8 mouse cellular contexts compared by ENCODE assay signal in the genomic region with DNA sequence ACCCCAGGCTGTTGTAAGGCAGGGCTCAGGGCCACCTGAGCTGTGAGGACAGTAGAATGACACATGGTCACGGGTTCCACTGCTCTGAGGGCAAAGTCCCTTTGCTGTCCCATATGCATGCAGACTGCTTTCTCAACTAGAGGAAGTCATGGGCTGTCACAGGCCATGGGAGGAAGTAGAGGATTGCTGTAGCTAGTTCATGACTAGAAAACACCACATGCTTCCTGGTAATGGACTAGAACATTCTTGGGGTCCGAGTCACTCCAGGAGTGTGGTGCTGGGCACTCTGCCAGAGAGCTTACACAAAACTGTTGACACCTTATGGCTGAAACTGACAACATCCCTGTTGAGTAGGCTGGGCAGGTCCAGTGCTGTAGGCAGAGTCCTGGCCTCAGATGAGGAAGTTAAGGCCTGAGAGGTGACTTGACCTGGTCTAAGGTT. TPM values are rescaled to one million over a fixed set of nuclear protein-coding genes. Genes with fewer than 3 reads are reported as not detected.
DNase-seq lines count a peak whose midpoint lies in the region; ATAC-seq and TF ChIP-seq lines count a peak whose summit lies in the region.
"Not testable (repeated sequence)": the region's sequence is repeated elsewhere in the genome, so short reads cannot be mapped to it uniquely, and the experiment has no call there.

No protein-coding gene starts in this region.

- H3K9me3 ChIP-seq in heart, embryonic 12.5 days (replicated peaks); intestine, postnatal 0 days (ENCODE audit: control insufficient read depth); liver, embryonic 14.5 days (ENCODE audit: control insufficient read depth, low read length); stomach, embryonic 16.5 days (replicated peaks; ENCODE audit: control insufficient read depth, low read length): not testable (repeated sequence)

- not testable (repeated sequence) for H3K4me1 ChIP-seq in bone marrow, adult 2 months (ENCODE audit: control insufficient read depth, insufficient read depth, low read length); intestine, postnatal 0 days (replicated peaks; ENCODE audit: control insufficient read depth, insufficient read depth, low read length); stomach, embryonic 16.5 days (ENCODE audit: control insufficient read depth, insufficient read depth, low read length)
- peaks cover 10% of the 10 kb centered on the region; the same call in 1 of the 2 replicates for H3K4me1 ChIP-seq in heart, embryonic 12.5 days (replicated peaks)
- H3K4me1 ChIP-seq in liver, embryonic 14.5 days (replicated peaks; ENCODE audit: control insufficient read depth in 2 of 2, insufficient read depth in 2 of 2, low read length in 1 of 2) = peaks cover 0 to 16% of the 10 kb centered on the region in 2 experiments; a peak in 2 of 4 replicates

- not testable (repeated sequence) for TF ChIP-seq EP300 in liver, embryonic 14.5 days (IDR thresholded peaks at IDR 0.05; ENCODE audit: low read depth)

- ATAC-seq in heart, embryonic 12.5 days (ENCODE audit: insufficient number of reproducible peaks, low FRiP score) = peak; percentile 53; the same call in 1 of the 2 replicates
- ATAC-seq in intestine, postnatal 0 days = peak; percentile 91
- peak; percentile 50 for ATAC-seq in liver, embryonic 14.5 days (ENCODE audit: insufficient read depth)
- peak; percentile 94 for ATAC-seq in monocyte, adult 5-6 weeks (replicated peaks; ENCODE audit: insufficient number of reproducible peaks, low FRiP score, low TSS enrichment, poor library complexity, severe bottlenecking)
- ATAC-seq in stomach, embryonic 16.5 days (ENCODE audit: insufficient read depth, low FRiP score) = peak; percentile 65

- DNase-seq in 3T3-L1 (ENCODE audit: low read depth, low spot score) = peak; percentile 61
- not testable (repeated sequence) for DNase-seq in liver, embryonic 14.5 days (ENCODE audit: low read depth in 3 of 3, low spot score in 3 of 3)
- peak; percentile 48 for DNase-seq in lung, postnatal 25 days (ENCODE audit: low spot score)

- H3K36me3 ChIP-seq in heart, embryonic 12.5 days; intestine, postnatal 0 days (ENCODE audit: control insufficient read depth, insufficient read depth); liver, embryonic 14.5 days (replicated peaks; ENCODE audit: control insufficient read depth, insufficient read depth, low read depth); stomach, embryonic 16.5 days (ENCODE audit: control insufficient read depth, insufficient read depth, low read length): not testable (repeated sequence)

- H3K27ac ChIP-seq in bone marrow, adult 2 months (ENCODE audit: control insufficient read depth, insufficient read depth, low read depth, low read length, poor library complexity) = peak overlapping the region; percentile 68
- not testable (repeated sequence) for H3K27ac ChIP-seq in heart, embryonic 12.5 days (ENCODE audit: poor library complexity, severe bottlenecking); liver, embryonic 14.5 days; stomach, embryonic 16.5 days (ENCODE audit: low read length)
- H3K27ac ChIP-seq in intestine, postnatal 0 days (ENCODE audit: low read depth, low read length) = peak overlapping the region; percentile 21; the same call in 1 of the 2 replicates

- TF ChIP-seq CTCF in bone marrow, adult 2 months (IDR thresholded peaks at IDR 0.05; ENCODE audit: control insufficient read depth, insufficient read depth, low read length); intestine, postnatal 0 days (IDR thresholded peaks at IDR 0.05; ENCODE audit: low read depth); liver, embryonic 14.5 days (IDR thresholded peaks at IDR 0.05; ENCODE audit: low read depth): not testable (repeated sequence)

- H3K4me2 ChIP-seq in heart, embryonic 12.5 days; intestine, postnatal 0 days (replicated peaks; ENCODE audit: low read depth); liver, embryonic 14.5 days (ENCODE audit: low read depth); stomach, embryonic 16.5 days (ENCODE audit: low read depth, low read length): not testable (repeated sequence)

- not testable (repeated sequence) for TF ChIP-seq POLR2A in bone marrow, adult 2 months (IDR thresholded peaks at IDR 0.05; ENCODE audit: borderline replicate concordance, control insufficient read depth, low read depth, low read length)

- not testable (repeated sequence) for H3K9ac ChIP-seq in heart, embryonic 12.5 days; intestine, postnatal 0 days (ENCODE audit: low read depth, low read length); liver, embryonic 14.5 days (replicated peaks); stomach, embryonic 16.5 days (ENCODE audit: low read length)

- H3K4me3 ChIP-seq in bone marrow, adult 2 months (replicated peaks; ENCODE audit: control insufficient read depth, low read depth, low read length); heart, embryonic 12.5 days; intestine, postnatal 0 days (ENCODE audit: low read depth, low read length); liver, embryonic 14.5 days (ENCODE audit: insufficient read depth in 1 of 2, low read depth in 2 of 2, low read length in 2 of 2); stomach, embryonic 16.5 days (replicated peaks; ENCODE audit: low read length): not testable (repeated sequence)

- WGBS in bone marrow, adult 2 months = 13% methylated on average over 2 of the region's 2 CpGs
- WGBS in heart, embryonic 12.5 days = 44% methylated on average over 2 of the region's 2 CpGs
- WGBS in intestine, postnatal 0 days = 26% methylated on average over 2 of the region's 2 CpGs
- WGBS in liver, embryonic 14.5 days (ENCODE audit: insufficient replicate concordance) = 45% methylated on average over 2 of the region's 2 CpGs
- WGBS in stomach, embryonic 16.5 days = 77% methylated on average over 2 of the region's 2 CpGs

- not testable (repeated sequence) for H3K27me3 ChIP-seq in heart, embryonic 12.5 days (replicated peaks); intestine, postnatal 0 days (replicated peaks; ENCODE audit: control insufficient read depth, insufficient read depth, low read length); liver, embryonic 14.5 days (ENCODE audit: control insufficient read depth, insufficient read depth, low read length); stomach, embryonic 16.5 days (ENCODE audit: control insufficient read depth, insufficient read depth, low read length)

RNA-seq across cellular contexts. Expression of a gene that starts 31.8 kb away (rescaled TPM):
- 277 and 301 TPM in 2 replicates for polyA plus RNA-seq in bone marrow, adult 2 months (2011; ENCODE audit: insufficient read depth, insufficient read length, low replicate concordance, missing spikeins)
- 82.2 and 83.0 TPM in 2 replicates for polyA plus RNA-seq in heart, embryonic 12.5 days (2016; fragmentation: Nextera tagmentation; extraction: Ambion mirVana)
- 22.9 and 24.3 TPM in 2 replicates for polyA plus RNA-seq in intestine, postnatal 0 days (2015; fragmentation: Nextera tagmentation; extraction: Ambion mirVana)
- polyA plus RNA-seq in liver, embryonic 14.5 days (2012; rRNA removed) = 51.1 and 69.7 TPM in 2 replicates
- 72.0 and 86.3 TPM in 2 replicates for polyA plus RNA-seq in liver, embryonic 14.5 days (2014; fragmentation: Nextera tagmentation; extraction: Ambion mirVana)
- 23.7 to 34.3 TPM (median 24.1 TPM) in 3 replicates for total RNA-seq in monocyte, adult 5-6 weeks (2017)
- polyA plus RNA-seq in stomach, embryonic 16.5 days (2015; fragmentation: Nextera tagmentation; extraction: Ambion mirVana) = 61.4 and 73.6 TPM in 2 replicates

RNA-seq across cellular contexts. Expression of a gene that starts 49.2 kb away (rescaled TPM):
- 1,509 and 1,706 TPM in 2 replicates for polyA plus RNA-seq in bone marrow, adult 2 months (2011; ENCODE audit: insufficient read depth, insufficient read length, low replicate concordance, missing spikeins)
- polyA plus RNA-seq in heart, embryonic 12.5 days (2016; fragmentation: Nextera tagmentation; extraction: Ambion mirVana) = 2,254 and 2,412 TPM in 2 replicates
- 6,780 and 7,050 TPM in 2 replicates for polyA plus RNA-seq in intestine, postnatal 0 days (2015; fragmentation: Nextera tagmentation; extraction: Ambion mirVana)
- polyA plus RNA-seq in liver, embryonic 14.5 days (2012; rRNA removed) = 1,645 and 1,653 TPM in 2 replicates
- 3,787 and 3,976 TPM in 2 replicates for polyA plus RNA-seq in liver, embryonic 14.5 days (2014; fragmentation: Nextera tagmentation; extraction: Ambion mirVana)
- total RNA-seq in monocyte, adult 5-6 weeks (2017) = 676 to 886 TPM (median 682 TPM) in 3 replicates
- 1,902 and 2,108 TPM in 2 replicates for polyA plus RNA-seq in stomach, embryonic 16.5 days (2015; fragmentation: Nextera tagmentation; extraction: Ambion mirVana)
